Mouse (Mus musculus): ENCODE measurements around the gene Utp14a.
A peak's percentile ranks its signal among the peaks of the same experiment; 100 is the strongest.
"Not testable (repeated sequence)": the region's sequence is repeated elsewhere in the genome, so short reads cannot be mapped to it uniquely, and the experiment has no call there.

Utp14a gene

DNA sequence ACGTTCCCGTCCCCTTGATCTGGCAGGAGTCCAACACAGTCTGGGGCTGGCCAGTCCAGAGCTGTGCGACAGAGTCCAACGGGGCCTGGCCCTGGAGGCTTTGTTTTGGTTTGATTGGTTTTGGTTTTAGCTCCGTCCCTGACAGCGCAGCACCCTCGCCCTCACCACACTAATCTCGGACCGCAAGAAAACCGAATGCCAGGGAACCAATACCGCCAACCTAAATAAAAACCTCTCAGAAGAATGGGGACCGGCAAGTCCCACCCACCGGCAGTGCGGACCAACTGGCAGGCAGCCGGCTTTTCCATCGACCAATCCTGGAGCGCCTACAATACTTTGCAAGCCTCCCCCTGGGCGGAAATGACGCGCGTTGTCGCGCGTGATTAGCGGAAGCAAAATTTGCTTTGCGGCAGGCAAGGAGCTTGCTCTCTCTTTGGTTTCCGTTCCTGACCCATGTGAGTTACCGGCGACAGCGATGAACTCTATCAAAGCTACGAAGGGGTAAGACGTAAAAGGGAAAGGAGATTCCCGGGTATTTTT, at the start of gene Utp14a:
TSS of gene Utp14a (plus strand) at position 395 of the 540 bp plus-strand sequence.
- DNase-seq: peak; percentile 81 to 89

DNA sequence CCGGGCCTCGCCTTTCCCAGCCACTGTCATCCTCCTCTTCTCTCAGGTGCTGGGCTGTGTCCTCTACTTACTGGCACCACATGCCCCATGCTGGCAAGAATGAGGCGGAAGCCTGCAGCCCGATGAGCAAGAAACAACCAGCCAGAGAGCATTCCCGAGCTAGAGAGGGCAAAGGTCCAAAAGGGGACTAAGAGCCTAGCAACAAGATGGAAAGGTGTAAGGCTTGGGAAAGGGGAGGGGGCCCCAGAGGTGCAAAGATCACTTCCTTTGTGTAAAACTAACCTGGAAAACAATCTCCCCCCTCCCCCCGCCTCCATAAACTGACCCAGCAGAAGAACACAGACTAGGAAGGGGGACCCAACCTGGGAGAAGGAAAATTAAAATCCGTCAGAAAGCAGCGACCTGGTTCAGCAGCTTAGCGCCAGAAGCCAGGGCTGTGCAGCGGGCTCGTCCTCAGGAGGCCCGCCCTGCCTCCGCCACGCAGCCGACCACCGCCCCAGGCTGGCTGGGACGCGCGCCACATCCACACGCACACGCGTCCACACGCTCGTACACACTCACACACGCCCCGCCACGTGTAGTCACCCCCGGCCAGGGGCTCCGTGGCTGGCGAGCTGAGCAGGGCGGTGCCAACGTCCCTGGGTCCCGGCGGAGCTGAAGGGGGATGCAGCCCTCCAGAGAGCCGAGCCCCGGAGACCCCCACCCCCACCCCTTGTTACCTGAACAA, 48.7 kb upstream of the Utp14a start:
- no peak for DNase-seq

DNA sequence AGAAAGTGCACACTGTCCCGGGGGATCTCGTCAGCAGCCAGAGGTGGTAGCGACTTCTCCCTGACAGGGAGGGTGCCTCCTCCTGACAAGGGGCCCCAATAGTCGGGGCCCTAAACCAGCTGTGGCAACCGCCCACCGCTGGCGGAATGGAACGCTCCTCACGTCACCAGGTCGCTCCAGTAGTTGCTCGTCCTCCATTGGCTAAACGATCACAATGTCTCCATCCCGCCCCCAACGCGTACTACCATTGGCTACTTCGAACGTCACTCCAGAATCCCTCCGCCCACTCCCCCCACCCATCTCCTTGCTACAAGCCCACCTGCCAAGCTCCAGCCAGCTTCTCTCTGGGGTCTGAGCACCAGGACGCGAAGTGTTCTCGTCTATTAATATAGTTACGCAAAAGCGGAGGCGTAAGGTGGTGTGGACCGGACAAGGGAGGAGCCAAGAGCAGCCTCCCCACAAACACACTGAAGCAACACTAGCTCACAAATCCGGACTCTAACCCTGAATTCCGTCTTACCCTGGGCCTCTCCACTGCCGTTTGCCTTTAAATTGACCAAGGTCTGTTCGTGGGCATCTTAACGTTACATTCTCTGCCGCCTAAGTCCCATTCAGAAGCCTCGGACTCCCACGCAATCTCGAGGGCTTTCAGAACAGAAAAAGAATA, 48.0 kb upstream of the Utp14a start, which contains the start of gene Zdhhc9:
TSS of gene Zdhhc9 (minus strand) at position 360 of the 667 bp plus-strand sequence.
- DNase-seq: peak; percentile 78 to 80

DNA sequence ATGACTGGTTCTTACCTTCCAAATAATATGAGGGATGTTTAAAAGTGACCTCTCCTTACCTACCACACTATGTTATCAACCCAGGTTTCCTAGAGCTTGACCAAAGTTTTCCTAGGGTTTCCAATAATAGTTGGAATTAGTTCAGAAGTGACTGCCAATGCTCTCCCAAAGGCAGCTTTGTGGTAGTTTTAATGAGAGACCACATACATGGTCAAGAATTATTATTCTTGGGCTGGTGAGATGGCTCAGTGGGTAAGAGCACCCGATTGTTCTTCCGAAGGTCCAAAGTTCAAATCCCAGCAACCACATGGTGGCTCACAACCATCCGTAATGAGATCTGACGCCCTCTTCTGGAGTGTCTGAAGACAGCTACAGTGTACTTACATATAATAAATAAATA, 46.9 kb upstream of the Utp14a start:
- DNase-seq: not testable (repeated sequence)

DNA sequence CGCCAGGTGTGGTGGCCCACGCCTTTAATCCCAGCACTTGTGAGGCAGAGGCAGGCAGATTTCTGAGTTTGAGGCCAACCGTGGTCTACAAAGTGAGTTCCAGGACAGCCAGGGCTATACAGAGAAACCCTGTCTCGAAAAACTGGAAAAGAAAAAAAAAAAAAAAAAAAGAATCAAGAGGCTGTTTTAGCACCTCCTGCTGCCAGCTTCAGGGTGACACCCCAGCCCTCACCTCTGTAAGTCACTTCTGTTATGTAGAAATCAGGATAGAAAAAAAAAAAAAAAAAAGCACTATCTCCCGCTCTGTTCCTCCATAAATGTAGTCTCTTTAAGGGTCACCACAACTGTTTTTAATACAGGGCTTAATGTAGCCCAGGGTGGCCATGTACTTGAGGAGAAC, 37.2 kb upstream of the Utp14a start:
- DNase-seq: no peak

DNA sequence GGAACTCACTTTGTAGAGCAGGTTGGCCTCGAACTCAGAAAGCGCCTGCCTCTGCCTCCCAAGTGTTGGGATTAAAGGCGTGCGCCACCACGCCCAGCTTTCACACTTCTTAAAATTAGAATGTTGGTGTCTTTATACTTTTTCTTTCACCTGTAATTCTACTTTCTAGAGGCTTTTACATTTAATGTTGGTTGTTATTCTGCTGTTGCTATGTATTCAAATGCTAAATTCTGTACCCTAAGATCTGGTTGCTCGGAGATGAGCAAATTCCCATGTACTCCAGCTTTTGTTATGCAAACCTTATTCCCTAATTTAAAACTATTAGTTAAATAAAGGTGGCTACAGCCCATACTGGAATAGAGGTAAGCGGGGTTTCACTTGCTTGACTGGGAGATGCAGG, 34.0 kb upstream of the Utp14a start:
- DNase-seq: no peak

DNA sequence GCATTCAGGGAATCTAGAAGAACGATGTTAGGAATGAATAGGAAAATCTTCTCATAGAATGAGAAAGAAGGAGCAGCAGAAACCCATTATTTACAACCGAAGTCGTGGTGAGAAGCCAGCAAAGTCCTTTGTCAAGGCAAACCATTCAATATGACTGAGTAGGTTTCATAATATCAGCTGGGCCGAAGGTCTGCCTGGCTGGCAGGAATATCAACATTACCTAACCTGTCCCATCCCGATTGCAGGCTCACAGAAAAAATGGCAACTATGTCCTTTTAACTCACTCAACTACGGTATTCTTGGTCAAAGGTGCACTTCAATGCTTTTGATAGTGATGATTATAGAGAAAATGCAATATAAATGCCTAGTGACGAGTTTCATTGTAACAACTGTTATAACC, 30.4 kb upstream of the Utp14a start:
- no peak for DNase-seq

DNA sequence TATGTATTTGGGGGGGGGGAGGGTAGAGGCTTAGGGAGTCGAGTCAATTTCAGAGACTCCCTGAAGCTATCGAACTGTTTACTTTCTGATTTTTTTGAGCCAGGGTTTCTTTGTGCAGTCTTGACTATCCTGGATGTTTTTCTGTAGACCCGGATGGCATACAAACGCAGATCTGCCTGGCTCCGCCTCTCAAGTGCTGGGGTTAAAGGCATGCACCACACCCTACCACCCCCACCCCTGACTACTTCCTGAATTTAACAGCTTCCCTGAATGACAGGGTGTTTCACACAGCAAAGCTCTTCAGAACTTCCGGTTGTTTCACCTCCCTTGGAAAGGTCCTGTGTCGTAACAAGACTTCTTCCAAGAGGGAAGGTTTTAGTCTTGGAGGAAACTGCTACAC, 22.2 kb upstream of the Utp14a start:
- peak; percentile 28 to 44 for DNase-seq

DNA sequence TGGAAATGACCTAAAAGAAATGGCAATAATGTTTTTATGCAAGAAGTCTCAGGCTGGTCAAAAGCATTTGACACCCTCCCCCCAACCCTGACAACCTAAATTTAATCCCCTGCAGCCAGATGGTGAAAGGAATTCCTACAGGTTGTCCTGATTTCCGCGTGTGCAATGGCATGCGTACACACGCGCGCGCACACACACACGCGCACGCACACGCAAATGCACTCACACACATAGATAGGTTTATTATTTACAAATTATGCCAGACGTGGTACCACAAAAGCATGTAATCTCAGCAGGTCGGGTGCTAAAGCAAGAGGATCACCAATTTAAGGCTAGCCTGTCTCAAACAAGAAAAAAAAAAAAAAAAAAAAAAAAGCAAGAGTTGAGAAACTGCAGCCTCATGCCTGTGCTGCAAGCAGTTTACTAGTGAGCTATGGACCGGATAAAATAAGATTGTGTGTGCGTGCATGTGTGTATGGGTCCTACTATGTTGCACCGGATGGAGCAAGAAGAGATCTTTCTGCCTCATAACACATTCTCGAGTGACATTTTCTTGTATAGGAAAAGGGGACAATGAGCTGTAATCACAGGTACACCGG, 733 bp upstream of the Utp14a start:
- no peak for DNase-seq

DNA sequence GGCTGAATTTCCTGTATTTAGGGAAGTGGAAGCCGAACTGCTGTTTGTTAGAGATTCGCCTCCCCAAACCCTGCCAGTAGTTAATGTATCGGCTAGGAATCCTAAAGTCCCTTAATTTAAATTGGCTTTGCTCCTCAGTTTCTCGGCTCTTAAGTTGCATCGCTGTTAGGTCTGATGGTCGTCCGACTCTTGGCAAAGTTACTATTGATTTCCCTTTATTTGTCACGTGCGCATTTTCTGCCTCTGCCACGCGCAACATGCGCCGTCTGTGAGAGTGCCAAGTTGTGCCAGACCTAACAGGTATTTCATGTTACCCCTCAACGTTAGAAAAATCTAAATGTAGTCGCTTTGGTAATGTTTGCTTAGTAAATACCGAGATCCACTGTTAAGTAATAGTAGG, 349 bp downstream of the Utp14a start:
- DNase-seq: no peak

DNA sequence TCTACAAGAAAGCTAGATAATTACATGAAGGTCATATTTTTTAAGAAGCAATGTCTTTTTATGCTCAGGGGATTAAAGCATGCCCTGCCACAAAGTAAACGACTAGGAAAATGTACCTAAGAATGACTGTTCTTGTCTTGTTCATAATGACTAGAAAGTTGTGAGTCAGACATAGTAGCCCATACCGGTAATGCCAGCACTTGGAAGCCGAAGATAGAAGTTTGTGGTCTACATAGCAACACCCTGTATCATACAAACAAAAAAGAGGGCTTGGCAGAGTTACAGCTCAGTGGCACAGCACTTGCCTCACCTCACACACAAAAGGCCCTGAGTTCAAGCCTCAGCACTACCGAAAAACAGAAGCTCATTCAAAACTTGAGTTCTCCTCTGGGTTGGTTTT, 15.0 kb downstream of the Utp14a start:
- no peak for DNase-seq

DNA sequence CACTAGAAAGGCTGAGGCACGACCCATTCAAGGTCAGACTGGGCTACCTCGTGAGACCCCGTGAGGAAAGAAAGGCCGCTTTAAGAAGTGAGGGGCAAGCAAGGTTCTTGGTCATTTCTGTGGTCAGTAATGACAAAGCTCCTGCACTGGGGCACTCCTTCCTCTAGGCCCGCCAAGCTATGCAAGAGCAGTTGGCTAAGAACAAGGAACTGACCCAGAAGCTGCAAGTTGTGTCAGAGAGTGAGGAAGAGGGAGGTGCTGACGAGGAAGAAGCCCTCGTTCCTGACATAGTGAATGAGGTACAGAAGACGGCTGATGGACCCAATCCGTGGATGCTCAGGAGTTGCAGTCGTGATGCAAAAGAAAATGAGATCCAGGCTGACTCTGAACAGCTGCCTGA, 18.0 kb downstream of the Utp14a start:
- DNase-seq: no peak

DNA sequence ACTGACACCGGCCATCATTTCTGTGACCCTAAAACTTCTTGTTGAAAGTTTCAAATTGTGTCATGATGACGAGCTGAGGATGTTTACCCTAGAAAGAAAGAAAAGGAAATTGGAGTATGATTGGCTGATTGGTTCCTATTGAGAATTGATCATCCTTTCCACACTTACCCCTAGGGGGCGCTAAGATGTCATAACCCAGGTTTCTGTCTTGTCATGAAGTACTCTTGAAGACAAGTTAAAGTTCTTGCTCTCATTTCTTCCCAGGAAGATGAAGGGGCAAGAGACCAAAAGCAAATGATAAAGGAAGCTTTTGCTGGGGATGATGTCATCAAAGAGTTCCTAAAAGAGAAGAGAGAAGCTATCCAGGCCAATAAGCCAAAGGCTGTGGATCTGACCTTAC, 21.4 kb downstream of the Utp14a start:
- peak in 1 of 2 experiments; percentile 16 for DNase-seq

DNA sequence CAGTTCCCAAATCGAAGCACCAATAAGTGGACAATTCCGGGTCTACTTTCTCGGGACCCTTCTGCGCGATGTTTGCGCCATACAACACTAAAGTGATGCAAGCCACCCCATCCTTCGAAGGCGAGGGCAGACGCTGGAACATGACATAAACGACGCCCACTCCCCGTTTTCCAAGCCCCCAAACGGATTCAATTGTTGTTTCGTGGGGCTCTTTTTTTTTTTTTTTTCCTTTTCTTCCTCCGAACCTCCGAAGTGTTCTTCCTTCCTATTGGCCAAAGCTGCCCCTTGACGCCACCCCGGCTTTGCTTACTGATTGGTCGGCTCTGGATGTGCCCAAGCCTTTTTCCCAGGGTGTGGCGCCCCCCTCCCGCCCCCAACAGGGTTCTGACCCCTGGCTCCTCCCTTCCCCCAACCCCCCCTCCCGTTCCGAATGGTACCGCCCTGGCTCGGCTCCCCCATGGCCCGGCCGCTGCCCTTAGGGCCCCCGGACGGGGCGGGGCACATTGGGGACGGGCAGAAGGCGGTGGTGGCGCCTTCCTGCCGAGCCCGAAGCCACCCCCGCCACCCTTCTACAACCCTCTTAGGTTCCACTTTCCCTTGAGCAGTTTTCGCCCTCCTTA, 27.8 kb downstream of the Utp14a start:
- peak in 1 of 2 experiments; percentile 77 for DNase-seq

DNA sequence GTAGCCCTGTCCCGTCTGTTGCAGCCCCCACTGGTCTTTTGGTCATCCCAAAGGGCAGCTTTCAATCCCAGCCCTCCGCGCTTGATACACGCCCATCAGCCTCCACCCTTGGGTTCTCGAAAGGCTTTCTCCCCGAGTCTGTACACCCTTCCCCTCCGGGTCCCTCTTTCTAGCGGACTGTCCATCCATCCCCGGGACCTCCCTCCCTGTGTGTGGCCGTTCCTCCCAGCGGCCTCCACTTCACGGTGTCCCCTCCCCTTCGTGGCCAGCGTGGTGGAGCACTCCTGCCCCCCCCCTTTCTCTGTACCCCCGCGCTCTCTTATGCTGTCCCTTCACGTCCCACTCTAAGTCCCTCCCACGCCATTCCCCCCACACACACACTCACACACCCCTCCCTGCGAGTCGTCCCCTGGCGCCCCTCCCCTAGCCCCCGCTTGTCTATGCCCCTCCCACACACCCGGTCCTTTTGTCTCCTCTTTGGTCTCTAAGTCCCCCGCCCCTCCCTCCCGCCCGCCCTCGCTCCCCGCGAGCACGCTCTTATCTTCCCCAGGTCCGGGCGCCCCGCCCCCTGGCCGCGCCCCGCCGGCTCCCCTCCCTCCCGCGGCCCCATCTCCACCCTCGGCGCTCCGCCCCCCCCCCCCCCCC, 28.5 kb downstream of the Utp14a start:
- peak; percentile 66 to 77 for DNase-seq

DNA sequence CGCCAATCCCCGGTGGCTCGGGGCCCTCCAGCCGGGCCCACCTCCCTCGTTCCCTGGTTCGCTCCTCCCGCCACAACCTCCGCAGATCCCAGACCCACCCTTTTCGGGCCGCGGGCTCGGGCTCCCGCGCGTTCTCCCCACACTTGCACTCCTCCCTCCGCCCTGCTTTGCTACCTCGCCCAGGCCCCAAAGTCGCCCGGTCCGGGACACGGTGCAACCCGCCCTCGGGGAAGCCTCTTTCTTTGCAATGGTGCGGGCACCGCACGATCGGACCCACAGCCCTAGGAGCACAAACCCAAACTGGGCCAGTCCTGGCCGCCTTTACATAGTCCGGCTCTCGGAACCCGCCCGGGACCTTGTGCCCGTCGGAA, 29.0 kb downstream of the Utp14a start:
- DNase-seq: peak in 1 of 2 experiments; percentile 49

DNA sequence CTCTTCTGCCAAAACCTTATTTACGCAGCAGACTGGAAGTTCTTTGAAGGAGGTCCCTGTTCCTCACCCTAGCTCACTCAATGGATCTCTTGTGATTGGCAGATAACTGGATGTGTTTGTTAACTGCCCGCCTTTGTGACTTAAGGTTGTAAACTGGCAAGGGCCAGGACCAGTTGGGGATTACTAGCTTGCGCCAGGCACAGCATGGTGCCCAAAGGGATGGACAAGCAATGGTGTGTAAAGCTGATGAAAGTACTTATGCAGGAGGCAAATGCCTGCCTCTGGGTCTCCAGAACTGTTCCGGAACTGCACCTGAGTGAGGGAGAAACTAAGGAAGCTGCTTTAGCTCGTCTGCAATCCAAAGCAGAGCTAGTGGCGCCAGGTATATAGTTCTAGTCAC, 29.8 kb downstream of the Utp14a start:
- DNase-seq: no peak

DNA sequence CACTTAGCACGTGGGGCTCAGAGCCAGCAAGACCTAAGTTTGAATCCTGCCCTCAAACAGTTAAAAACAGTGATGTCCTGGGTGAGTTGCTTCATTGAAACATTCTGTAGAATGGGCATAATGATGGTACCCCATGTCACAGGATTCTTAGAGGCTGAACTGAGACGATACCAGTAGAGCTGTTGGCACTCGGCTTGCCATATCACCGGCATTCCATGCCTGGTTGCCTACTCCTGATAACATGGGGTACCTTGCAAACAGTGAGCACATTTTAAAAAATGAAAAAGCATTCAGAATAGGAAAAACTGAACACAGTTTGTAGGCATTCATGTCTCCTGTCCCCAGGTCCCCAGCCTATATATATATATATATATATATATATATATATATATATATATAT, 31.3 kb downstream of the Utp14a start:
- no peak for DNase-seq

DNA sequence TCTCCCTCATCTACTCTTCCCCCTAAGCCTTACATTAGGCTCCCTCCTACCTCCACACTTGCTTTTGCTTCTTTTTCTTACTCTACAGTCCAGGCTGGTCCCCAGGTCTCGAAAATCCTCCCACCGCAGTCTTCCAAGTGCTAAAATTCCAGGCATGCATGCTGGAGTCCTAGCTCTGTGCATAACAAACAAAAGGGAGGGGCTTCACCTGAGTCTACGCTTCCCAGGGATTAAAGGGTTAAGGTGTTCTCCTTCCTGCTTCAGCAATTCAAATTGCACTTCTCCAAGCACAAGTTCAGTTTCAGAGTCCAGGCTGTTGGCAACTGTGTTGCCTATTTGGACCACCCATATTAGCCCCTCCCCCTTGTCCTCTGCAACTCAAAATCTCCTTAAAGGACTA, 34.8 kb downstream of the Utp14a start:
- no peak for DNase-seq

DNA sequence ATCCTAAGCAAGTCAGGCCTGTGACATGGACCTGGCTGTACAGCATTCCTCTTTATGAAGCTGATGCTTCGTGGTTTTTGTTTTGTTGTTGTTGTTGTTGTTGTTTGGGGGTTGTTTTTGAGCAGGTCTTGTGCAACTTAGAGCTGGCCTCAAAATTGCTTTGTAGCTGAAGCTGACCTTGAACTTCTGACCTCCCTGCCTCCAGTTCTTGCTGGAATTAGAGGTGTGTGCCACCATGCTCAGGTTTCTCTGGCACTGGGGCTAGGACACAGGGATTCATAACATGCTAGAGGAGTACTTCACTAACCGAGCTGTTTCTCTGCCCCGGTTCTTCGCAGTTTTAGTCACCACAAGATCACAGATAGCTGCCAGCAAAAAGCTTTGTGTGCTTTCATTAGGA, 48.7 kb downstream of the Utp14a start:
- no peak for DNase-seq

DNA sequence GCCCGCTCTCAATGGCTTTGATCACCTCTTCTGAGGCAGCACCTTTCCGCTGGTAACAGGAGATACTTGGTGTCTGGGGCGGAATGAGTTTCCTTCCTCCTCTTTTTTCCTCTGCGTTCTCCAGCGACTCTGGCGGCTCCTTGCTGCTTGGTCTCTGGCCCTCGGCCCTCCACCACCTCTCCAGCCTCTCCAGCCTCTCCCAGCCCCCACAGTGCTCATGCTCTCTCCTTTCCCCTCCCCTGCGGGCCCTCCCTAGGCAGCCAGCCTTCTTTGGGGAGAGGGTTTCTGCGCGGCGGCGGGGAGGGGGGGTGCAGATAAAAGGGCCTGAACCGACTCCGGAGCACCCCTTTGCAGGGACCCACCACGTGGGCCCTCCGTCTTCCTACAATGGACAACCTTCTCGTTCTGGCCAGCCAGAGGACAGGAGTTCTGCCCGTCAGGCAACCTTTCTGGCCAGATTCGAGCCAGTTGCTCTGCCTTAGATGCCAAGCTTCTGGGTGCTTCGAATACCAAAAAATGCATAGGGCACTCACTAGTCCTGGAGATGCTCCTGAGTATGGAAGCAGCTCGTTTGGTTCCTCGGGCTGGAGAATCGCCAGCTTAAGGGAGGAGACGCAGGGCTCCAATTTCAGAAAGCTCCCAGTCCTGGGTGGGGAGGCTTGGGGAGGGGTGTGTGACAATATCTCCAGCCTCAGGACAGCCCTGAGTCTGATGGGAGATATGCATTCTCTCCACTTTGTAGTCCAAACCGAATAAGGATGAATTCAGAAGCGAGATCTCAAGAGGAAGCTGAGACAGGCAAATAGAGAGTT, 54.2 kb downstream of the Utp14a start:
- DNase-seq: no peak

DNA sequence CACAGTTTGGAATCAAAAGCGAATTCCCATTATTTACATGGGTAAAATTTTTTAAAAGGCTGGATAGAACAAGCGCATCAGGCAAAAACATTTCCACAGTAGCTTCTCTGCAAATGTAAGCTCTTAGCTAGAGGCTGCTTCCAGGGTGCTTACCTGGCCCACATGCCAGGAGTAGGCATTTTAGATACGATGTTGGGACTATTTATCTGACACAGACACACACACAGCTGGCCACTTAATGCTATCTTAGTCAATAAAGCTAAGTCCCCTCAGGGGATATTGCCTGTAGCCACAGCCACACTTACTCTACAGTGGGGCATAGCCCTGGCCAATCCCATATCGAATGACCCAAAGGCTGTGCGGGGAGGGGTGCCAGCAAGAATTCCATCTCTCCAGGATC, 55.1 kb downstream of the Utp14a start:
- DNase-seq: no peak

Data from spleen, adult 18-20 months (tissue).